Mouse (Mus musculus) lung, embryonic 14.5 days (tissue): Measurements from ENCODE around the gene Otop1. TPM values are rescaled to one million over a fixed set of nuclear protein-coding genes. Genes with fewer than 3 reads are reported as not detected.

ENCODE experiments used
- ATAC-seq: fragments of 200-750 bp; cut with Nextera tagmentation; 2 replicates; pipeline ENCODE4 v1.8.0; 2017; ENCODE audit warnings: mild to moderate bottlenecking, moderate TSS enrichment, moderate library complexity; ENCODE audit not compliant: insufficient read depth
- DNase-seq: peaks from one replicate; pipeline ENCODE4 v3.0.0-alpha.2; 2015
- H3K27ac ChIP-seq: fragments of 300-500 bp; sonication (generic); 2 replicates; pipeline ENCODE4 v1.5.1; 2014; ENCODE audit warnings: low read depth, mild to moderate bottlenecking, moderate library complexity
- H3K27me3 ChIP-seq: fragments of 300-500 bp; sonication (generic); 2 replicates; pipeline ENCODE4 v1.6.1; 2014; ENCODE audit warnings: low read length, control low read depth; ENCODE audit not compliant: insufficient read depth
- H3K36me3 ChIP-seq: fragments of 300-500 bp; sonication (generic); 2 replicates; pipeline ENCODE4 v1.6.1; 2014; ENCODE audit warnings: control low read depth; ENCODE audit not compliant: insufficient read depth
- H3K4me1 ChIP-seq: fragments of 300-500 bp; sonication (generic); 2 replicates; pipeline ENCODE4 v1.6.1; 2014; ENCODE audit warnings: antibody characterized with exemption, control low read depth; ENCODE audit not compliant: insufficient read depth
- H3K4me2 ChIP-seq: fragments of 300-500 bp; sonication (generic); 2 replicates; pipeline ENCODE4 v1.6.1; 2014; ENCODE audit warnings: mild to moderate bottlenecking
- H3K4me3 ChIP-seq: fragments of 300-500 bp; sonication (generic); 2 replicates; pipeline ENCODE4 v1.5.1; 2014; ENCODE audit warnings: low read depth, low read length
- H3K9ac ChIP-seq: fragments of 300-500 bp; sonication (generic); 2 replicates; pipeline ENCODE4 v1.6.1; 2014
- H3K9me3 ChIP-seq: fragments of 300-500 bp; sonication (generic); 2 replicates; pipeline ENCODE4 v1.6.1; 2016; ENCODE audit warnings: low read depth, low read length, control low read depth
- CTCF ChIP-seq: IDR thresholded peaks from 2 replicates; pipeline ENCODE4 v1.5.1; 2016; ENCODE audit warnings: antibody characterized with exemption, low read depth
- WGBS: fragments of 180-500 bp; shearing (Covaris S2); extraction: QIAGEN DNeasy Blood & Tissue Kit; methylation state at CpG from one replicate; pipeline ENCODE4 v1.1.7; 2014; 5-methylcytosine and 5-hydroxymethylcytosine counted together
- polyA plus RNA-seq: library from polyadenylated mRNA; unstranded; fragments of >200 nt; fragmentation: Nextera tagmentation; extraction: Ambion mirVana; gene quantifications from 2 replicates; pipeline ENCODE4 v1.2.1, GENCODE M21; 2014

Otop1 gene
- polyA plus RNA-seq, 1 experiment from 2014 or later, result not detected

DNA sequence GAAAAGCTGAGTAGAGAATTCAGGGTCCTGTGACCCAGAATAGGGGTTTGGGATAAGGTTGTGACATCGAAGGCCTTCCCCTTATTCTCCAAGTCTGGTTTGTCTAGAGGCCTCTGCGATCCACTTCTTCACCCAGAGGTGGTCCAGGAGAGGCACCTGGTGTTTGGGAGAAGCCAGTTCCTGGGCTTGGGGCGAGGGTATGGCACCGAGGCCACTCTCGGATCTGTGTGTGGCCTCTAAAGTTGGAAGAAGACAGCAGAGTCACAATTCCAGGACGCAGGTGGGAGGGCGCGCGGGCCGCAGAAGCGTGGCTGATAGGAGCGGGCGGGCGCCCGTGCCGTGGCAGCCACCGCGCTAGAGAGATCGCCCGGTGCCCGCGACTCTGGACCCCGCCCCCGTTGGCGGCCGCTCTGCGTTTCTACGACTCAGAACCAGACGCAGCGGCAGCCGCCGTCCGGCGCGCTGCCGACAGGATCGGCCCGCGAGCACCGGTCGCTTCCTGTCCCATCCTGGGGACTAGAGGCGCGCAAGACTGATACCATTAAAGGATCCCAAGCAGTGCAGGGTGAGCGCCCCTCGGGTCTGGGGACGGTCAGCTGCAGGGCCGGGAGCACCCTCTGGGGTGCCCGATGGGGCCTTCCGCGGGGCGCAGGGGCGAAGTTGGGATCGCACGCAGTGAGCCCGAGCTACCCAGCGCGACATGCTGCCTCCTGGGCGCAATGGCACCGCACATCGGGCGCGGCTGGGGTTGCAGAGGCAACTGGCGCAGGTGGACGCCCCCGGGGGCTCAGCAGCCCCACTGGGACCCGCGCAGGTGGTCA lies 43.4 kb downstream of the Otop1 start, which contains the start of gene Drd5:
Gene Drd5 (plus strand): TSS at position 402 of the 821 bp plus-strand sequence.
- Histone ChIP-seq H3K36me3 (no peaks in the 10 kb centered on the region), H3K9me3 (no peaks in the 10 kb centered on the region), H3K4me2 (peak within 1 kb of the TSS; percentile 58), H3K4me1 (no peaks in the 10 kb centered on the region), H3K4me3 (peak within 1 kb of the TSS; percentile 30), H3K9ac (no peak within 1 kb of the TSS), H3K27ac (no peak within 1 kb of the TSS), H3K27me3 (peaks cover 37% of the 10 kb centered on the region)
- ATAC-seq, result no peak
- WGBS, result 3% methylated on average over 67 of the region's 67 CpGs
- no peak for TF ChIP-seq CTCF
- DNase-seq, result peak; percentile 9

DNA sequence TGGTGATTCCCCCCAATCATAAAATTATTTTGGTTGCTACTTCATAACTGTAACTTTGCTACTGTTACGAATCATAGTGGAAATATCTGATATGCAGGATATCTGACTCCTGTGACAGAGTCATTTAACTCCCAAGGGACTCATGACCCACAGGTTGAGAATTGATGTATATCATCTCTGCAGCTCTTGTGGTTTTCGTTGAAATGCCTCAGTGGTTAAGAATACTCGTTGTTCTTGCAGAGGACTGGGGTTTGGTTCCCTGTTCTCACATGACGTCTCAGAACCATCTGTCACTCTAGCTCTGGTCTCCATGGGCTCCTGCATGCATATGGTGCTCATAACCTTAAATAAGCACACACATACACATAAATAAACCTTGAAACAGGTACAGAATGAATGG lies 57.6 kb downstream of the Otop1 start:
- no peaks in the 10 kb centered on the region for H3K9me3 ChIP-seq
- 77% methylated on average over 4 of the region's 4 CpGs for whole genome bisulfite sequencing

DNA sequence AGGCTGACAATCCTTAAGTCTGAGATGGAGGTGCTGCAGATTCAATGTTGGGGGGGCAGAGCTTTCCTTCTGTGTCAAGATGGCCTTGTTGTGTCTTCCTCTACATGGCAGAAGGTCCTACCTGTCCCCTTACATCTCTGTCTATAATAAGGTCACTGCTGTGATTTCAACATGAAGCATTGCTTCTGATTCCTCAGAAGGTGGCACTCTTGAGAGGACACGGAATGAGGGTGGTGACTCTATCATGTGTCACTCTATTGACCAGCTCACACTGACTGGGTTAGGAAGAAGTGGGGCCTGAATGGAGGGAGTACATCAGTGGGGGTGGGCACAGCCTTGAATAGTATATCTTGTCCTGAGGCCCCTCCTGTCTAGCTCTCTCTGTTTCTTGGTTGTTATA lies 58.8 kb downstream of the Otop1 start:
- no peaks in the 10 kb centered on the region for H3K36me3 ChIP-seq
- DNase-seq, result no peak
- no peak overlapping the region for H3K9ac ChIP-seq
- no peak overlapping the region for H3K4me2 ChIP-seq
- TF ChIP-seq CTCF, result 0 out of 2 replicates have a peak, but pooled peaks have one; percentile 17
- no peaks in the 10 kb centered on the region for H3K27me3 ChIP-seq
- H3K4me1 ChIP-seq, result no peaks in the 10 kb centered on the region
- no peak overlapping the region for H3K27ac ChIP-seq
- no peak overlapping the region for H3K4me3 ChIP-seq
- no peak for ATAC-seq
- no peaks in the 10 kb centered on the region for H3K9me3 ChIP-seq
- WGBS, result 33% methylated on average over 1 of the region's 1 CpGs

More for the DNA sequence above, 57.6 kb downstream of the Otop1 start:
- H3K9ac ChIP-seq, result no peak overlapping the region
- H3K4me3 ChIP-seq, result no peak overlapping the region
- TF ChIP-seq CTCF, result no peak
- H3K4me1 ChIP-seq, result no peaks in the 10 kb centered on the region
- DNase-seq (no peak), ATAC-seq (no peak)
- no peaks in the 10 kb centered on the region for H3K36me3 ChIP-seq
- no peaks in the 10 kb centered on the region for H3K27me3 ChIP-seq
- no peak overlapping the region for H3K27ac ChIP-seq
- no peak overlapping the region for H3K4me2 ChIP-seq

DNA sequence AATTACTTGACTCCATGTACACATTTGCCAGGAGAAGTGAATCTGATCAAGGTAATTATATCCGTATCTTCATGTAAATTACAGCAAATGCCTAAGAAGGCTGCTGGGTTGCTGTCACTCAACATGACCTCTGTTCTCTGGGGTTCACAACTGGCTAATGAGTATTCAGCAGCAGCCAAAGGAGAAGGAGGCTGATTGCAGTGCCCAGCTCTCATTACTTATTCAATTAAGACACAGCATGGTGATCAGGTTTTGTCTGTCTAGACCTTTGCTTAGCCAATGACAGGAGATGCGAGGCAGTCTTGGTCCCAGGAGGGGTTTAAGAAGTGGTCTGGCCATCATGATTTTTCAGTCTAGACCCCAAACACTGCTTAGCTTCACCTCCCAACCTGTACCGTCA lies 67.3 kb downstream of the Otop1 start:
- WGBS, result 77% methylated on average over 3 of the region's 3 CpGs
- H3K9me3 ChIP-seq, result no peaks in the 10 kb centered on the region
- no peak for ATAC-seq
- no peak for DNase-seq
- no peak overlapping the region for H3K4me2 ChIP-seq
- H3K4me1 ChIP-seq, result no peaks in the 10 kb centered on the region
- H3K27ac ChIP-seq, result no peak overlapping the region
- H3K9ac ChIP-seq, result no peak overlapping the region
- TF ChIP-seq CTCF, result no peak
- no peak overlapping the region for H3K4me3 ChIP-seq
- no peaks in the 10 kb centered on the region for H3K27me3 ChIP-seq
- H3K36me3 ChIP-seq, result no peaks in the 10 kb centered on the region

DNA sequence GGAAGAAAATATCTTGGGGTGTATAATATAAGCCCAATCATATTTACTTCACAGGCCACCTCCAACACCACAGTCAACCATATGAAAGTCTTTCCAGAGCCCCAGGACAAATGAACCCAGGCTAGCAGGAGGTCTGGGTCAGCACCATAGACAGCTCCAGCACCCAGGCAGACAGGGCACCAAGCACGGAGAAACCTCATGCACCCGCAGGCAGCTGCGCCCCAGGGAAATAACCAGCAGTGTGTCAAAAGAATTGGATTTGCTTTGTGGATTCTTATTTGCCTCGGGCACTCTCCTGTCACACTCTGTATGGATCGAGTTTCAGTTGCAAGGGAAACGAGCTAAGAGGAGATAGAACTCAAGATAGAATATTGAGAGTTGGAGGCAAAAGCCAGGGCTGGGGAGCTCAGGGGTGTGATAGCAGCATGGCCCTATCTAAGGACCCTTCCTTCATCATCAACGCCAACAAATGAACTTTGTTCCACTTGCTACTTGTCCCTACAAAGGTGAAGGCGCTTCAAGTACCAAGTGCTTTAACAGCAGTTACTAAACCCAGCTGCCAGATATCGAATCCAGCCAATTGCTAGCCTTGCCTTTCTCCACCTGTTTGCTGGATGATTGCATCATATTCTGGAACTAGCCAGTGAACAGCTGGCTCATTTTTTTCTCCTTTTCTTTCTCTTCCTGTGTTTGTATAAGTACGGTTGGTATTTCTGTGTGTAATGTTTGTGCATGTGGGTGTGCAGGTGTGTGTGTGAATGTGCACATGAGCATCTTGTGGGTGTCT lies 71.1 kb downstream of the Otop1 start:
- no peak overlapping the region for H3K4me2 ChIP-seq

DNA sequence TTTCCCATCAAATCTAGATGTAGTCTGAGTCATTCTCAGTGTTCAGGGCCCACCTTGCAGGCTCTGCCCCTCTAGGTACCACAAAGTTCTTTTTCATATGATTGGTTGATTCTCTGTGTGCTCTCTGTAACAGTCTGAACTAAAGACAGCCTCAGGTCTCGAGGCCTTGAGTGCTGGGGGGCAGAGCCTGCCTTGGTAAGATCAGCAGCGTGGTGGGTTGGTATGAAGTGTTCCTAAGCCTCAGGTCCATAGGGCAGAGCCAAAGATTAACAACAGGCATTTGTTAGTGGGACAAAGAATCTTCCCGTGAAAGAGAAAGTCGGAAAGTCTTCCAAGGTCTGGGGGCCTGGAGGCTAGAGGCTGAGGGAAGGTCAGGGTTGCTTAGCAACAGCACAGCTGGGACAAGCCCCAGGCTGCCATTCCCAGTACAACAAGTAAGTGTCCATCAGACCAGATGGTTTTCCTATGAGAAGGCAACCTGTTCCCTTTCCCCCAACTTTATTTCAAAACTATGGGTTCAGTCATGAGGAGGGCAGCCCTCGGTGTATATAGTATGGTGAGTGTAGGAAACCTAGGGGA lies 74.7 kb downstream of the Otop1 start:
- Histone ChIP-seq H3K9ac (no peak overlapping the region), H3K27me3 (no peaks in the 10 kb centered on the region), H3K4me2 (no peak overlapping the region), H3K27ac (no peak overlapping the region), H3K4me1 (no peaks in the 10 kb centered on the region), H3K9me3 (no peaks in the 10 kb centered on the region), H3K4me3 (no peak overlapping the region), H3K36me3 (no peaks in the 10 kb centered on the region)
- TF ChIP-seq CTCF, result no peak
- ATAC-seq, result no peak
- 49% methylated on average over 5 of the region's 5 CpGs for WGBS
- no peak for DNase-seq

More for the DNA sequence above, 71.1 kb downstream of the Otop1 start:
- no peaks in the 10 kb centered on the region for H3K4me1 ChIP-seq
- H3K9me3 ChIP-seq, result no peaks in the 10 kb centered on the region
- no peak overlapping the region for H3K9ac ChIP-seq
- WGBS, result 31% methylated on average over 10 of the region's 10 CpGs
- TF ChIP-seq CTCF, result no peak
- ATAC-seq, result no peak
- no peak overlapping the region for H3K4me3 ChIP-seq
- H3K27me3 ChIP-seq, result no peaks in the 10 kb centered on the region
- peak; percentile 72 for DNase-seq
- H3K36me3 ChIP-seq, result no peaks in the 10 kb centered on the region
- H3K27ac ChIP-seq, result no peak overlapping the region

Other genes starting within 250 kb of the Otop1 start
- gene Stx18, start 237.2 kb upstream of the Otop1 start, polyA plus RNA-seq, result 43.2 and 43.6 TPM in 2 replicates
- 18.2 and 23.6 TPM in 2 replicates for gene Nsg1, start 116.1 kb upstream of the Otop1 start, polyA plus RNA-seq
- 12.3 and 14.9 TPM in 2 replicates for gene Zbtb49, start 55.5 kb upstream of the Otop1 start, polyA plus RNA-seq
- 105 and 112 TPM in 2 replicates for gene Lyar, start 55.5 kb upstream of the Otop1 start, polyA plus RNA-seq
- 78.9 and 80.4 TPM in 2 replicates for gene Tmem128, start 15.8 kb upstream of the Otop1 start, polyA plus RNA-seq
- gene Drd5, start 43.4 kb downstream of the Otop1 start, polyA plus RNA-seq, result not detected in 2 replicates
- gene Slc2a9, start 227.2 kb downstream of the Otop1 start, polyA plus RNA-seq, result 0.64 and 2.2 TPM in 2 replicates